Mouse (Mus musculus) inflammation-experienced regulatory T-cells, adult 6 months (primary cell): ENCODE data around the gene Ntn1. TPM values are rescaled to one million over a fixed set of nuclear protein-coding genes. Genes with fewer than 3 reads are reported as not detected.

Source experiments
- ATAC-seq: one replicate; pipeline ENCODE4 v1.8.0; 2017
- polyA plus RNA-seq, 3 experiments: library from polyadenylated mRNA; unstranded; fragments of 100-300 nt; shearing (Covaris generic); gene quantifications; one replicate each; pipeline ENCODE4 v1.2.1; 2017

Ntn1 gene
- polyA plus RNA-seq, 3 experiments from 2014 or later = 0.13 to 0.31 (median 0.18) TPM

GRCm38 (mm10) chr11:68261162-68261892 is 139.3 kb downstream of the Ntn1 start:
- no peak for ATAC-seq

GRCm38 (mm10) chr11:68260399-68260798 is 140.2 kb downstream of the Ntn1 start:
- ATAC-seq = no peak

- no peak for ATAC-seq
Observed at GRCm38 (mm10) chr11:68258498-68258897, 142.1 kb downstream of the Ntn1 start.

- no peak for ATAC-seq
Observed at GRCm38 (mm10) chr11:68253531-68253930, 147.1 kb downstream of the Ntn1 start.

- no peak for ATAC-seq
Observed at GRCm38 (mm10) chr11:68250106-68250505, 150.5 kb downstream of the Ntn1 start.

GRCm38 (mm10) chr11:68247897-68248296 is 152.7 kb downstream of the Ntn1 start:
- ATAC-seq = no peak

GRCm38 (mm10) chr11:68244992-68245261 is 155.7 kb downstream of the Ntn1 start:
- ATAC-seq = no peak

GRCm38 (mm10) chr11:68244254-68244991 is 156.2 kb downstream of the Ntn1 start:
- ATAC-seq = no peak

GRCm38 (mm10) chr11:68239756-68240155 is 160.9 kb downstream of the Ntn1 start:
- no peak for ATAC-seq

GRCm38 (mm10) chr11:68233469-68233965 is 167.1 kb downstream of the Ntn1 start:
- no peak for ATAC-seq

- no peak for ATAC-seq
Observed at GRCm38 (mm10) chr11:68231558-68231957, 169.1 kb downstream of the Ntn1 start.

GRCm38 (mm10) chr11:68228941-68229665 is 171.5 kb downstream of the Ntn1 start:
- no peak for ATAC-seq

GRCm38 (mm10) chr11:68227837-68228236 is 172.8 kb downstream of the Ntn1 start:
- no peak for ATAC-seq

- ATAC-seq = no peak
Observed at GRCm38 (mm10) chr11:68226654-68227057, 174.0 kb downstream of the Ntn1 start.

GRCm38 (mm10) chr11:68223143-68223542 is 177.5 kb downstream of the Ntn1 start:
- ATAC-seq = no peak

- ATAC-seq = no peak
Observed at GRCm38 (mm10) chr11:68222209-68222608, 178.4 kb downstream of the Ntn1 start.

- ATAC-seq = no peak
Observed at GRCm38 (mm10) chr11:68220733-68221132, 179.9 kb downstream of the Ntn1 start.

GRCm38 (mm10) chr11:68216041-68216440 is 184.6 kb downstream of the Ntn1 start:
- ATAC-seq = no peak

GRCm38 (mm10) chr11:68215206-68215912 is 185.3 kb downstream of the Ntn1 start:
- no peak for ATAC-seq

GRCm38 (mm10) chr11:68214496-68215205 is 186.0 kb downstream of the Ntn1 start:
- no peak for ATAC-seq

GRCm38 (mm10) chr11:68213896-68214295 is 186.7 kb downstream of the Ntn1 start:
- ATAC-seq = peak; percentile 38
